17 mouse cellular contexts compared by ENCODE assay signal in genomic region chrX:20129466-20129865, GRCm38 (mm10).
DNase-seq lines count a peak whose midpoint lies in the region; ATAC-seq and TF ChIP-seq lines count a peak whose summit lies in the region.
"Had no signal": no experiment of that assay in that cellular context is flagged by ENCODE, and none has a peak within 500 bp of the region (broad histone marks: within the 10 kb centered on the region; RNA-seq: fewer than 3 reads in every experiment).

No protein-coding gene starts in this region.

- H3K27ac ChIP-seq in stomach, postnatal 0 days (replicated peaks), result no peak overlapping the region
- no peak overlapping the region for H3K27ac ChIP-seq in embryonic facial prominence, embryonic 10.5 days (replicated peaks)
- H3K27ac ChIP-seq: embryonic facial prominence, embryonic 15.5 days; forebrain, embryonic 13.5 days; heart, embryonic 13.5 days; hindbrain, embryonic 15.5 days; liver, embryonic 13.5 days; neural tube, embryonic 12.5 days had no signal

- peak; percentile 5 for DNase-seq in gastrocnemius, adult 18-20 months (ENCODE audit: low spot score)
- no peak for DNase-seq in gastrocnemius, postnatal 4 days (ENCODE audit: low spot score in 2 of 2)
- DNase-seq in left cerebral cortex, postnatal 4 days, result peak; percentile 1
- DNase-seq in left cerebral cortex, adult 11 months (ENCODE audit: low spot score), result no peak
- peak; percentile 44 to 52 for DNase-seq in heart, postnatal 10 days
- DNase-seq in skeletal muscle tissue, adult 2 months (ENCODE audit: low read depth, low spot score), result peak; percentile 7
- no peak for DNase-seq in stomach, postnatal 0 days (ENCODE audit: low spot score)
- DNase-seq in embryonic facial prominence, embryonic 10.5 days (ENCODE audit: low spot score), result no peak
- DNase-seq: liver, embryonic 13.5 days; thymus, adult 2 months had no signal

- no peaks in the 10 kb centered on the region for H3K4me1 ChIP-seq in stomach, postnatal 0 days (replicated peaks; ENCODE audit: control insufficient read depth, insufficient read depth)
- H3K4me1 ChIP-seq in embryonic facial prominence, embryonic 10.5 days, result no peaks in the 10 kb centered on the region
- H3K4me1 ChIP-seq: embryonic facial prominence, embryonic 15.5 days; forebrain, embryonic 13.5 days; heart, embryonic 13.5 days; hindbrain, embryonic 15.5 days; liver, embryonic 13.5 days; neural tube, embryonic 12.5 days had no signal

- no peaks in the 10 kb centered on the region for H3K9me3 ChIP-seq in stomach, postnatal 0 days (ENCODE audit: control insufficient read depth, low read length)
- no peaks in the 10 kb centered on the region for H3K9me3 ChIP-seq in embryonic facial prominence, embryonic 10.5 days
- H3K9me3 ChIP-seq: embryonic facial prominence, embryonic 15.5 days; forebrain, embryonic 13.5 days; G1E; heart, embryonic 13.5 days; hindbrain, embryonic 15.5 days; liver, embryonic 13.5 days; neural tube, embryonic 12.5 days had no signal

- TF ChIP-seq EP300 in stomach, postnatal 0 days (optimal IDR thresholded peaks at IDR 0.05), result no peak

- intact Hi-C loops in left cerebral cortex, postnatal 4 days (cut with DNase I), result no loop called here
- intact Hi-C loops in heart, postnatal 10 days (cut with DNase I), result no loop called here

- H3K9ac ChIP-seq in stomach, postnatal 0 days (ENCODE audit: low read length), result no peak overlapping the region
- H3K9ac ChIP-seq: embryonic facial prominence, embryonic 15.5 days; forebrain, embryonic 13.5 days; heart, embryonic 13.5 days; hindbrain, embryonic 15.5 days; liver, embryonic 13.5 days; neural tube, embryonic 12.5 days had no signal

- H3K4me3 ChIP-seq in stomach, postnatal 0 days (ENCODE audit: low read depth, low read length), result no peak overlapping the region
- no peak overlapping the region for H3K4me3 ChIP-seq in embryonic facial prominence, embryonic 10.5 days
- H3K4me3 ChIP-seq: embryonic facial prominence, embryonic 15.5 days; forebrain, embryonic 13.5 days; heart, embryonic 13.5 days; hindbrain, embryonic 15.5 days; liver, embryonic 13.5 days; neural tube, embryonic 12.5 days had no signal

- WGBS in stomach, postnatal 0 days, result 67% methylated on average over 1 of the region's 1 CpGs
- 88% methylated on average over 1 of the region's 1 CpGs for WGBS in embryonic facial prominence, embryonic 10.5 days

- H3K4me2 ChIP-seq in stomach, postnatal 0 days (replicated peaks; ENCODE audit: low read depth), result no peak overlapping the region
- H3K4me2 ChIP-seq: embryonic facial prominence, embryonic 15.5 days; forebrain, embryonic 13.5 days; heart, embryonic 13.5 days; hindbrain, embryonic 15.5 days; liver, embryonic 13.5 days; neural tube, embryonic 12.5 days had no signal

- no peak for ATAC-seq in stomach, postnatal 0 days (ENCODE audit: low FRiP score, low TSS enrichment)
- ATAC-seq: forebrain, embryonic 13.5 days; midbrain, embryonic 16.5 days had no signal

- H3K27me3 ChIP-seq in stomach, postnatal 0 days (ENCODE audit: control insufficient read depth, insufficient read depth, low read length), result no peaks in the 10 kb centered on the region
- no peaks in the 10 kb centered on the region for H3K27me3 ChIP-seq in embryonic facial prominence, embryonic 10.5 days (replicated peaks; ENCODE audit: low read depth, poor library complexity, severe bottlenecking)
- H3K27me3 ChIP-seq: embryonic facial prominence, embryonic 15.5 days; forebrain, embryonic 13.5 days; heart, embryonic 13.5 days; hindbrain, embryonic 15.5 days; liver, embryonic 13.5 days; neural tube, embryonic 12.5 days had no signal

- no peaks in the 10 kb centered on the region for H3K36me3 ChIP-seq in stomach, postnatal 0 days (ENCODE audit: control insufficient read depth, insufficient read depth, low read length)
- no peaks in the 10 kb centered on the region for H3K36me3 ChIP-seq in embryonic facial prominence, embryonic 10.5 days (replicated peaks)
- H3K36me3 ChIP-seq: embryonic facial prominence, embryonic 15.5 days; G1E; heart, embryonic 13.5 days; hindbrain, embryonic 15.5 days; liver, embryonic 13.5 days; neural tube, embryonic 12.5 days had no signal

- no peak for TF ChIP-seq CTCF in stomach, postnatal 0 days (IDR thresholded peaks at IDR 0.05; ENCODE audit: low read depth)

Comparison
In these comparisons a context has a peak if more than half of its experiments do, and no peak if none do; other contexts are left out.
1. DNase-seq: peak in gastrocnemius, adult 18-20 months (single experiment), left cerebral cortex, postnatal 4 days (single experiment), heart, postnatal 10 days (2 of 2) and skeletal muscle tissue, adult 2 months (single experiment); none in gastrocnemius, postnatal 4 days (0 of 2), left cerebral cortex, adult 11 months (single experiment), stomach, postnatal 0 days (single experiment) and embryonic facial prominence, embryonic 10.5 days (single experiment).